Mouse (Mus musculus): ENCODE measurements around the gene Fbxo45. TPM values are rescaled to one million over a fixed set of nuclear protein-coding genes. Genes with fewer than 3 reads are reported as not detected.
A peak's percentile ranks its signal among the peaks of the same experiment; 100 is the strongest.

Fbxo45 gene
- total RNA-seq, 2 experiments from 2014 or later = 13.8 to 14.1 TPM

- no peak for DNase-seq (ENCODE audit: low spot score in 2 of 2)
Measured at GRCm38 (mm10) chr16:32214156-32214555, 32.8 kb downstream of the Fbxo45 start.

GRCm38 (mm10) chr16:32204902-32205301 lies 42.1 kb downstream of the Fbxo45 start:
- DNase-seq (ENCODE audit: low spot score in 2 of 2) = no peak

GRCm38 (mm10) chr16:32202681-32203080 lies 44.3 kb downstream of the Fbxo45 start:
- peak in 1 of 2 experiments; percentile 52 for DNase-seq (ENCODE audit: low spot score in 2 of 2)

GRCm38 (mm10) chr16:32201004-32201325 lies 46.0 kb downstream of the Fbxo45 start:
- no peak for DNase-seq (ENCODE audit: low spot score in 2 of 2)

GRCm38 (mm10) chr16:32200256-32201003 lies 46.5 kb downstream of the Fbxo45 start:
- DNase-seq (ENCODE audit: low spot score in 2 of 2) = peak in 1 of 2 experiments; percentile 30

- DNase-seq (ENCODE audit: low spot score in 2 of 2) = no peak
Measured at GRCm38 (mm10) chr16:32190011-32190441, 56.9 kb downstream of the Fbxo45 start.

- DNase-seq (ENCODE audit: low spot score in 2 of 2) = peak in 1 of 2 experiments; percentile 28
Measured at GRCm38 (mm10) chr16:32189109-32189508, 57.8 kb downstream of the Fbxo45 start.

- DNase-seq (ENCODE audit: low spot score in 2 of 2) = no peak
Measured at GRCm38 (mm10) chr16:32186056-32186455, 60.9 kb downstream of the Fbxo45 start.

Small RNAs within 50 kb of the gene (microRNA-seq; reads per million reads assigned to microRNA genes)
- gene Mir1946a = not detected

Other genes with a start within 250 kb of the Fbxo45 start
- 10 to 100 TPM; 22.4 to 23.2 TPM for gene Senp5, start 243.9 kb downstream of the Fbxo45 start, total RNA-seq (2021)
- 10 to 100 TPM; 36.2 to 38.1 TPM for gene Pak2, start 167.8 kb downstream of the Fbxo45 start, total RNA-seq (2021)
- 10 to 100 TPM; 21.5 to 22.9 TPM for gene Pigx, start 147.4 kb downstream of the Fbxo45 start, total RNA-seq (2021)
- gene Cep19, start 147.4 kb downstream of the Fbxo45 start, total RNA-seq (2021) = 1 to 10 TPM; 8.0 TPM
- gene Nrros, start 81.6 kb downstream of the Fbxo45 start, total RNA-seq (2021) = 10 to 100 TPM; 13.3 to 15.2 TPM
- gene Bex6, start 67.3 kb downstream of the Fbxo45 start, total RNA-seq (2021) = not detected
- gene Wdr53, start 69 bp upstream of the Fbxo45 start, total RNA-seq (2021) = 1 to 10 TPM; 8.5 to 9.0 TPM
- gene Smco1, start 24.3 kb upstream of the Fbxo45 start, total RNA-seq (2021) = 1 to 10 TPM; 3.2 to 5.4 TPM
- 10 to 100 TPM; 15.0 to 16.1 TPM for gene Rnf168, start 30.3 kb upstream of the Fbxo45 start, total RNA-seq (2021)
- 10 to 100 TPM; 35.2 to 43.6 TPM for gene Ubxn7, start 85.1 kb upstream of the Fbxo45 start, total RNA-seq (2021)
- gene Tm4sf19, start 153.3 kb upstream of the Fbxo45 start, total RNA-seq (2021) = not detected
- gene Tctex1d2, start 172.5 kb upstream of the Fbxo45 start, total RNA-seq (2021) = 1 to 10 TPM; 4.6 to 4.8 TPM
- gene Pcyt1a, start 183.8 kb upstream of the Fbxo45 start, total RNA-seq (2021) = 10 to 100 TPM; 62.8 to 82.8 TPM
- not detected for gene Slc51a, start 240.7 kb upstream of the Fbxo45 start, total RNA-seq (2021)
- not detected for gene Zdhhc19, start 249.1 kb upstream of the Fbxo45 start, total RNA-seq (2021)

Measured in gastrocnemius, postnatal 4 days (tissue).